Mouse (Mus musculus): ENCODE results near the gene Itgad.

DNA sequence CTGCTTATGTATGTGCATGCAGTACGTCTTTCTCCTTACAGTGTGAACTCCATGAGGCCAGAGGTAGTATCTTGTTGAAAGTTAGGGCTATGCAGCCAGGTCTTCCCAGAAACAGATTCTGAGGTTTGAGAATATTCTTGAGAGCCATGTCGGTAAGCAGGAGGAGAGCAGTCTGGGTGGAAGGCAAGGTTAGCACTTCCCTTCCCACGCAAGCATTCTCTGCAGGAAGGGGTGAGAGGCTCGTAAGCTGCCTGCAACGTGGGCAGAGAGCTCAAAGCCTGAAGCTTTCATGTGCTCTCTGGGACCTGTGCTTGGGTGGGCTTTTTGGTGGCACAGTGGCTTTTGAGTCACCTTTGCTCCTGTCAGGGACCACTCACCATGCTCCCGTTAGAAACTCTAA lies 26.4 kb downstream of the Itgad start:
- TF ChIP-seq POLR2A (IDR thresholded peaks at IDR 0.05; ENCODE audit: control insufficient read depth, low read depth, low read length), result no peak
- TF ChIP-seq CTCF (IDR thresholded peaks at IDR 0.05; ENCODE audit: control insufficient read depth, insufficient read depth, insufficient replicate concordance, low read depth, low read length), result no peak
